Mouse (Mus musculus): ENCODE data around the gene Rasgef1c.

Gene Rasgef1c

GRCm38 (mm10) chr11:49901659-49902458 is at the start of gene Rasgef1c:
Rasgef1c (plus strand) TSS chr11:49901835.
- no peak for DNase-seq (ENCODE audit: extremely low read depth, low read depth, low spot score)

GRCm38 (mm10) chr11:49855144-49855543 is 46.5 kb upstream of the Rasgef1c start:
- DNase-seq (ENCODE audit: extremely low read depth, low read depth, low spot score), result no peak

- DNase-seq (ENCODE audit: extremely low read depth, low read depth, low spot score), result no peak
These were observed 40.5 kb upstream of the Rasgef1c start for GRCm38 (mm10) chr11:49861139-49861538.

- no peak for DNase-seq (ENCODE audit: extremely low read depth, low read depth, low spot score)
These were observed 37.7 kb upstream of the Rasgef1c start for GRCm38 (mm10) chr11:49863926-49864325.

GRCm38 (mm10) chr11:49867320-49867719 is 34.3 kb upstream of the Rasgef1c start:
- no peak for DNase-seq (ENCODE audit: extremely low read depth, low read depth, low spot score)

GRCm38 (mm10) chr11:49869762-49870161 is 31.9 kb upstream of the Rasgef1c start:
- DNase-seq (ENCODE audit: extremely low read depth, low read depth, low spot score), result no peak

GRCm38 (mm10) chr11:49871914-49872313 is 29.7 kb upstream of the Rasgef1c start:
- DNase-seq (ENCODE audit: extremely low read depth, low read depth, low spot score), result no peak

- DNase-seq (ENCODE audit: extremely low read depth, low read depth, low spot score), result no peak
These were observed 28.9 kb upstream of the Rasgef1c start for GRCm38 (mm10) chr11:49872779-49873178.

- DNase-seq (ENCODE audit: extremely low read depth, low read depth, low spot score), result no peak
These were observed 24.5 kb upstream of the Rasgef1c start for GRCm38 (mm10) chr11:49876948-49877817.

GRCm38 (mm10) chr11:49879950-49880642 is 21.5 kb upstream of the Rasgef1c start:
- no peak for DNase-seq (ENCODE audit: extremely low read depth, low read depth, low spot score)

GRCm38 (mm10) chr11:49883394-49883793 is 18.2 kb upstream of the Rasgef1c start:
- no peak for DNase-seq (ENCODE audit: extremely low read depth, low read depth, low spot score)

GRCm38 (mm10) chr11:49888469-49888868 is 13.2 kb upstream of the Rasgef1c start:
- no peak for DNase-seq (ENCODE audit: extremely low read depth, low read depth, low spot score)

- no peak for DNase-seq (ENCODE audit: extremely low read depth, low read depth, low spot score)
These were observed 9.6 kb upstream of the Rasgef1c start for GRCm38 (mm10) chr11:49891993-49892392.

GRCm38 (mm10) chr11:49893806-49894205 is 7.8 kb upstream of the Rasgef1c start:
- no peak for DNase-seq (ENCODE audit: extremely low read depth, low read depth, low spot score)

GRCm38 (mm10) chr11:49895966-49896590 is 5.6 kb upstream of the Rasgef1c start:
- no peak for DNase-seq (ENCODE audit: extremely low read depth, low read depth, low spot score)

GRCm38 (mm10) chr11:49900043-49900442 is 1.6 kb upstream of the Rasgef1c start:
- no peak for DNase-seq (ENCODE audit: extremely low read depth, low read depth, low spot score)

GRCm38 (mm10) chr11:49900962-49901658 is 525 bp upstream of the Rasgef1c start:
- no peak for DNase-seq (ENCODE audit: extremely low read depth, low read depth, low spot score)

- DNase-seq (ENCODE audit: extremely low read depth, low read depth, low spot score), result no peak
These were observed 1.7 kb downstream of the Rasgef1c start for GRCm38 (mm10) chr11:49903333-49903732.

GRCm38 (mm10) chr11:49918521-49919180 is 17.0 kb downstream of the Rasgef1c start:
- DNase-seq (ENCODE audit: extremely low read depth, low read depth, low spot score), result no peak

GRCm38 (mm10) chr11:49919304-49919703 is 17.7 kb downstream of the Rasgef1c start:
- DNase-seq (ENCODE audit: extremely low read depth, low read depth, low spot score), result no peak

Data from fat pad, adult 2 months (tissue).